Mouse (Mus musculus) B cell, adult 62 days (primary cell): Measurements from ENCODE around the gene Irs3. TPM values are rescaled to one million over a fixed set of nuclear protein-coding genes. Genes with fewer than 3 reads are reported as not detected.

Source experiments
- total RNA-seq: library from RNA; stranded (reverse); gene quantifications from 4 replicates; pipeline ENCODE4 v1.2.4, GENCODE M21; 2023

Irs3 gene
- total RNA-seq = not detected in 4 replicates

GRCm38 (mm10) chr5:137645652-137646091 lies at the start of gene Irs3:
Gene Irs3 (minus strand): TSS chr5:137645714.

GRCm38 (mm10) chr5:137684294-137685123 lies 39.0 kb upstream of the Irs3 start, which contains the start of gene Agfg2:
Gene Agfg2 (minus strand): TSS chr5:137684726.

GRCm38 (mm10) chr5:137641054-137641453 lies 4.5 kb downstream of the Irs3 start, which contains the start of gene Sap25:
Gene Sap25 (plus strand): TSS chr5:137641334.

GRCm38 (mm10) chr5:137628498-137629305 lies 16.8 kb downstream of the Irs3 start, which contains the start of the genes Fbxo24, Lrch4 and Gm20605:
Gene Fbxo24 (minus strand): TSS chr5:137629002.
Gene Lrch4 (plus strand): TSS chr5:137629121.
Gene Gm20605 (plus strand): TSS chr5:137629175.

GRCm38 (mm10) chr5:137613550-137613949 lies 32.0 kb downstream of the Irs3 start, which contains the start of gene Pcolce:
Gene Pcolce (minus strand): TSS chr5:137613784.

GRCm38 (mm10) chr5:137600619-137601364 lies 44.7 kb downstream of the Irs3 start, which contains the start of gene Mospd3:
Gene Mospd3 (minus strand): TSS chr5:137601058.

Other genes starting within 250 kb of the Irs3 start
- not detected in 4 replicates for gene Zan, start 168.7 kb downstream of the Irs3 start, total RNA-seq
- gene Pop7, start 143.2 kb downstream of the Irs3 start, total RNA-seq = 31.5 to 37.5 TPM (median 32.2 TPM) in 4 replicates
- gene Gigyf1, start 127.2 kb downstream of the Irs3 start, total RNA-seq = 102 to 122 TPM (median 107 TPM) in 4 replicates
- gene Epo, start 112.5 kb downstream of the Irs3 start, total RNA-seq = not detected in 4 replicates
- gene Gnb2, start 112.2 kb downstream of the Irs3 start, total RNA-seq = 376 to 402 TPM (median 387 TPM) in 4 replicates
- gene Actl6b, start 92.2 kb downstream of the Irs3 start, total RNA-seq = not detected in 4 replicates
- gene Tfr2, start 75.9 kb downstream of the Irs3 start, total RNA-seq = 0.44 to 1.0 TPM (median 0.49 TPM) in 3 of 4 replicates, not detected in the other
- 35.5 to 53.4 TPM (median 47.2 TPM) in 4 replicates for gene Mospd3, start 44.7 kb downstream of the Irs3 start, total RNA-seq
- gene Pcolce, start 31.9 kb downstream of the Irs3 start, total RNA-seq = 0.57 to 1.8 TPM (median 0.97 TPM) in 4 replicates
- 0.35 to 1.1 TPM (median 0.51 TPM) in 4 replicates for gene Fbxo24, start 16.7 kb downstream of the Irs3 start, total RNA-seq
- 194 to 213 TPM (median 205 TPM) in 4 replicates for gene Lrch4, start 16.6 kb downstream of the Irs3 start, total RNA-seq
- gene Gm20605, start 16.5 kb downstream of the Irs3 start, total RNA-seq = 60.1 to 69.9 TPM (median 63.7 TPM) in 4 replicates
- 70.9 to 87.6 TPM (median 79.5 TPM) in 4 replicates for gene Sap25, start 4.4 kb downstream of the Irs3 start, total RNA-seq
- gene Agfg2, start 39.0 kb upstream of the Irs3 start, total RNA-seq = 15.2 to 20.8 TPM (median 18.0 TPM) in 4 replicates
- gene Nyap1, start 95.9 kb upstream of the Irs3 start, total RNA-seq = 0.24 to 0.75 TPM (median 0.55 TPM) in 4 replicates
- 195 to 220 TPM (median 202 TPM) in 4 replicates for gene Tsc22d4, start 100.0 kb upstream of the Irs3 start, total RNA-seq
- gene Ppp1r35, start 133.1 kb upstream of the Irs3 start, total RNA-seq = 19.5 to 26.0 TPM (median 22.4 TPM) in 4 replicates
- gene Mepce, start 141.9 kb upstream of the Irs3 start, total RNA-seq = 80.8 to 118 TPM (median 101 TPM) in 4 replicates
- gene Zcwpw1, start 142.1 kb upstream of the Irs3 start, total RNA-seq = 15.0 to 20.7 TPM (median 19.2 TPM) in 4 replicates
- 0.45 to 3.5 TPM (median 2.1 TPM) in 4 replicates for gene Pilra, start 190.6 kb upstream of the Irs3 start, total RNA-seq
- gene Pilrb1, start 212.4 kb upstream of the Irs3 start, total RNA-seq = 1.3 to 2.3 TPM (median 1.9 TPM) in 4 replicates
- gene Pilrb2, start 226.1 kb upstream of the Irs3 start, total RNA-seq = 0.81 to 2.7 TPM in 2 of 4 replicates, not detected in the others